Mouse (Mus musculus) intestine, embryonic 16.5 days (tissue): ENCODE results near the gene Rnf152. TPM values are rescaled to one million over a fixed set of nuclear protein-coding genes. Genes with fewer than 3 reads are reported as not detected.
A peak's percentile ranks its signal among the peaks of the same experiment; 100 is the strongest.

Source experiments
- ATAC-seq: fragments of 200-750 bp; cut with Nextera tagmentation; 2 replicates; pipeline ENCODE4 v1.8.0; 2017; ENCODE audit warnings: moderate TSS enrichment, moderate library complexity
- H3K27ac ChIP-seq: fragments of 300-500 bp; sonication (generic); 2 replicates; pipeline ENCODE4 v1.5.1; 2014; ENCODE audit warnings: mild to moderate bottlenecking, low read length
- H3K27me3 ChIP-seq: fragments of 300-500 bp; sonication (generic); replicated peaks from 2 replicates; pipeline ENCODE4 v1.6.1; 2014; ENCODE audit warnings: low read length, control low read depth, mixed read lengths; ENCODE audit not compliant: control insufficient read depth, insufficient read depth
- H3K36me3 ChIP-seq: fragments of 300-500 bp; sonication (generic); 2 replicates; pipeline ENCODE4 v1.6.1; 2014; ENCODE audit warnings: low read length, control low read depth; ENCODE audit not compliant: control insufficient read depth, insufficient read depth
- H3K4me1 ChIP-seq: fragments of 300-500 bp; sonication (generic); 2 replicates; pipeline ENCODE4 v1.6.1; 2014; ENCODE audit warnings: low read length, control low read depth, mixed read lengths; ENCODE audit not compliant: control insufficient read depth, insufficient read depth
- H3K4me2 ChIP-seq: fragments of 300-500 bp; sonication (generic); 2 replicates; pipeline ENCODE4 v1.6.1; 2014; ENCODE audit warnings: low read depth, low read length, control low read depth
- H3K4me3 ChIP-seq: fragments of 300-500 bp; sonication (generic); 2 replicates; pipeline ENCODE4 v1.5.1; 2014; ENCODE audit warnings: mild to moderate bottlenecking, low read length
- H3K9ac ChIP-seq: fragments of 300-500 bp; sonication (generic); 2 replicates; pipeline ENCODE4 v1.6.1; 2014; ENCODE audit warnings: low read depth, low read length
- H3K9me3 ChIP-seq: fragments of 300-500 bp; sonication (generic); 2 replicates; pipeline ENCODE4 v1.6.1; 2016; ENCODE audit warnings: low read length, control low read depth; ENCODE audit not compliant: control insufficient read depth
- WGBS: fragments of 180-500 bp; shearing (Covaris S2); extraction: QIAGEN DNeasy Blood & Tissue Kit; methylation state at CpG from one replicate; pipeline ENCODE4 v1.1.7; 2014; 5-methylcytosine and 5-hydroxymethylcytosine counted together
- polyA plus RNA-seq: library from polyadenylated mRNA; unstranded; fragments of >200 nt; fragmentation: Nextera tagmentation; extraction: Ambion mirVana; gene quantifications from 2 replicates; pipeline ENCODE4 v1.2.1, GENCODE M21; 2015

Gene Rnf152
- polyA plus RNA-seq, 1 experiment from 2014 or later, result 1.7 TPM

GRCm38 (mm10) chr1:105324636-105325035 lies 31.9 kb downstream of the Rnf152 start:
- Histone ChIP-seq H3K27ac (no peak overlapping the region), H3K4me2 (no peak overlapping the region), H3K4me1 (no peaks in the 10 kb centered on the region), H3K9ac (no peak overlapping the region), H3K36me3 (no peaks in the 10 kb centered on the region; the same call in none of the 2 replicates), H3K27me3 (no peaks in the 10 kb centered on the region), H3K9me3 (no peaks in the 10 kb centered on the region), H3K4me3 (no peak overlapping the region)
- WGBS, result 82% methylated on average over 4 of the region's 4 CpGs
- no peak for ATAC-seq

- WGBS, result 63% methylated on average over 3 of the region's 3 CpGs
Observed at GRCm38 (mm10) chr1:105314010-105314800, 42.3 kb downstream of the Rnf152 start.

GRCm38 (mm10) chr1:105312601-105312901 lies 44.0 kb downstream of the Rnf152 start:
- H3K4me2 ChIP-seq, result no peak overlapping the region
- H3K27ac ChIP-seq, result no peak overlapping the region
- 64% methylated on average over 2 of the region's 2 CpGs for WGBS
- no peak for ATAC-seq
- no peak overlapping the region for H3K4me3 ChIP-seq
- no peaks in the 10 kb centered on the region for H3K9me3 ChIP-seq
- no peak overlapping the region for H3K9ac ChIP-seq
- H3K36me3 ChIP-seq, result no peaks in the 10 kb centered on the region
- peaks cover 8% of the 10 kb centered on the region; the same call in 1 of the 2 replicates for H3K4me1 ChIP-seq
- H3K27me3 ChIP-seq, result no peaks in the 10 kb centered on the region

More at GRCm38 (mm10) chr1:105314010-105314800, 42.3 kb downstream of the Rnf152 start:
- Histone ChIP-seq H3K27ac (peak overlapping the region; percentile 50; the same call in 1 of the 2 replicates), H3K4me2 (no peak overlapping the region), H3K27me3 (no peaks in the 10 kb centered on the region), H3K9me3 (no peaks in the 10 kb centered on the region), H3K4me1 (peaks cover 8% of the 10 kb centered on the region; the same call in 1 of the 2 replicates), H3K36me3 (no peaks in the 10 kb centered on the region), H3K9ac (no peak overlapping the region), H3K4me3 (no peak overlapping the region)
- peak; percentile 86 for ATAC-seq

- no peaks in the 10 kb centered on the region for H3K9me3 ChIP-seq
- no peaks in the 10 kb centered on the region for H3K36me3 ChIP-seq
- H3K27ac ChIP-seq, result no peak overlapping the region
- WGBS, result 92% methylated on average over 1 of the region's 1 CpGs
- no peak overlapping the region for H3K4me2 ChIP-seq
- H3K4me1 ChIP-seq, result peaks cover 8% of the 10 kb centered on the region; the same call in 1 of the 2 replicates
- ATAC-seq, result no peak
- H3K9ac ChIP-seq, result no peak overlapping the region
- H3K27me3 ChIP-seq, result no peaks in the 10 kb centered on the region
- no peak overlapping the region for H3K4me3 ChIP-seq
Observed at GRCm38 (mm10) chr1:105311899-105312600, 44.5 kb downstream of the Rnf152 start.

GRCm38 (mm10) chr1:105302164-105302563 lies 54.3 kb downstream of the Rnf152 start:
- Histone ChIP-seq H3K4me1 (no peaks in the 10 kb centered on the region), H3K9ac (no peak overlapping the region), H3K27me3 (no peaks in the 10 kb centered on the region), H3K27ac (no peak overlapping the region), H3K36me3 (no peaks in the 10 kb centered on the region), H3K9me3 (no peaks in the 10 kb centered on the region), H3K4me2 (no peak overlapping the region), H3K4me3 (no peak overlapping the region)
- no peak for ATAC-seq
- 63% methylated on average over 6 of the region's 6 CpGs for WGBS

GRCm38 (mm10) chr1:105301764-105302163 lies 54.7 kb downstream of the Rnf152 start:
- 70% methylated on average over 9 of the region's 9 CpGs for WGBS
- H3K9me3 ChIP-seq, result no peaks in the 10 kb centered on the region
- no peaks in the 10 kb centered on the region for H3K4me1 ChIP-seq
- H3K36me3 ChIP-seq, result no peaks in the 10 kb centered on the region
- no peak for ATAC-seq
- H3K27ac ChIP-seq, result no peak overlapping the region
- no peak overlapping the region for H3K9ac ChIP-seq
- no peak overlapping the region for H3K4me3 ChIP-seq
- H3K27me3 ChIP-seq, result no peaks in the 10 kb centered on the region
- no peak overlapping the region for H3K4me2 ChIP-seq

- Histone ChIP-seq H3K4me1 (no peaks in the 10 kb centered on the region), H3K27me3 (no peaks in the 10 kb centered on the region), H3K36me3 (no peaks in the 10 kb centered on the region), H3K27ac (no peak overlapping the region), H3K9me3 (no peaks in the 10 kb centered on the region), H3K4me2 (no peak overlapping the region), H3K4me3 (no peak overlapping the region), H3K9ac (no peak overlapping the region)
- ATAC-seq, result no peak
- 76% methylated on average over 2 of the region's 2 CpGs for WGBS
Observed at GRCm38 (mm10) chr1:105291859-105292258, 64.7 kb downstream of the Rnf152 start.

- H3K9me3 ChIP-seq, result no peaks in the 10 kb centered on the region
- H3K36me3 ChIP-seq, result no peaks in the 10 kb centered on the region
- no peak overlapping the region for H3K4me2 ChIP-seq
- WGBS, result 62% methylated on average over 4 of the region's 4 CpGs
- ATAC-seq, result no peak
- no peaks in the 10 kb centered on the region for H3K4me1 ChIP-seq
- no peak overlapping the region for H3K27ac ChIP-seq
- H3K9ac ChIP-seq, result no peak overlapping the region
- no peak overlapping the region for H3K4me3 ChIP-seq
- no peaks in the 10 kb centered on the region for H3K27me3 ChIP-seq
Observed at GRCm38 (mm10) chr1:105287536-105287935, 69.0 kb downstream of the Rnf152 start.

GRCm38 (mm10) chr1:105286906-105287305 lies 69.6 kb downstream of the Rnf152 start:
- ATAC-seq, result no peak

More at GRCm38 (mm10) chr1:105286906-105287305, 69.6 kb downstream of the Rnf152 start:
- no peak overlapping the region for H3K4me2 ChIP-seq
- H3K9me3 ChIP-seq, result no peaks in the 10 kb centered on the region
- no peak overlapping the region for H3K27ac ChIP-seq
- no peaks in the 10 kb centered on the region for H3K36me3 ChIP-seq
- no peaks in the 10 kb centered on the region for H3K4me1 ChIP-seq
- no peak overlapping the region for H3K9ac ChIP-seq
- 83% methylated on average over 5 of the region's 5 CpGs for WGBS
- no peaks in the 10 kb centered on the region for H3K27me3 ChIP-seq
- H3K4me3 ChIP-seq, result no peak overlapping the region
